Mouse (Mus musculus) cortical plate, adult 2 months (tissue): ENCODE data around the gene Kif26b.

Experiments used
- CTCF ChIP-seq: fragments of 200-500 bp; IDR thresholded peaks from 2 replicates; pipeline ENCODE4 v1.5.1; 2011; ENCODE audit warnings: mild to moderate bottlenecking, control low read depth, low read length; ENCODE audit not compliant: insufficient read depth; ENCODE audit errors: extremely low read depth
- POLR2A ChIP-seq: fragments of 200-500 bp; IDR thresholded peaks from 2 replicates; pipeline ENCODE4 v1.6.1; 2011; ENCODE audit warnings: mild to moderate bottlenecking, low read length, control low read depth; ENCODE audit not compliant: insufficient read depth; ENCODE audit errors: extremely low read depth

- TF ChIP-seq CTCF, result no peak
- no peak for TF ChIP-seq POLR2A
Observed at GRCm38 (mm10) chr1:178568551-178569545, 39.9 kb downstream of the Kif26b start.
